Mouse (Mus musculus) cortical plate, adult 2 months (tissue): ENCODE measurements around the gene 1810062G17Rik.
A peak's percentile ranks its signal among the peaks of the same experiment; 100 is the strongest.

Experiments used
- CTCF ChIP-seq: fragments of 200-500 bp; IDR thresholded peaks from 2 replicates; pipeline ENCODE4 v1.5.1; 2011; ENCODE audit warnings: mild to moderate bottlenecking, control low read depth, low read length; ENCODE audit not compliant: insufficient read depth; ENCODE audit errors: extremely low read depth
- POLR2A ChIP-seq: fragments of 200-500 bp; IDR thresholded peaks from 2 replicates; pipeline ENCODE4 v1.6.1; 2011; ENCODE audit warnings: mild to moderate bottlenecking, low read length, control low read depth; ENCODE audit not compliant: insufficient read depth; ENCODE audit errors: extremely low read depth

GRCm38 (mm10) chr3:36475532-36476087 is at the start of gene 1810062G17Rik, which contains the start of gene Anxa5:
- TF ChIP-seq POLR2A (peak; percentile 79; the same call in 1 of the 2 replicates), CTCF (peak; percentile 29; the same call in 1 of the 2 replicates)
